Mouse (Mus musculus) spleen, embryonic (tissue): ENCODE results near the gene Fig4.

ENCODE experiments used
- CTCF ChIA-PET: fragments of 350-600 bp; sonication (Branson Sonifier 250); formaldehyde crosslinking; loops from one replicate; lab custom pipeline; 2022; lab: Charles Lee

The Fig4 gene

GRCm38 (mm10) chr10:41302689-41303431 lies at the start of gene Fig4:
Gene Fig4, minus strand, starts transcription at chr10:41303260.
- CTCF ChIA-PET: interaction anchor here (0.5 kb wide), 1 partner anchor 73 kb away, joined by 3 read pairs; no protein-coding TSS in a partner anchor

GRCm38 (mm10) chr10:41341346-41341745 lies 38.3 kb upstream of the Fig4 start:
- CTCF ChIA-PET: interaction anchor here (0.6 kb wide), 1 partner anchor 56 kb away, joined by 4 read pairs; no protein-coding TSS in a partner anchor

GRCm38 (mm10) chr10:41332533-41333043 lies 29.5 kb upstream of the Fig4 start:
- CTCF ChIA-PET: no interaction called here

- CTCF ChIA-PET: no interaction called here
Observed at GRCm38 (mm10) chr10:41315866-41316265, 12.8 kb upstream of the Fig4 start.

- CTCF ChIA-PET: interaction anchor here (0.5 kb wide), 1 partner anchor 1517 kb away, joined by 3 read pairs; no protein-coding TSS in a partner anchor
Observed at GRCm38 (mm10) chr10:41308205-41308604, 5.1 kb upstream of the Fig4 start.

GRCm38 (mm10) chr10:41304961-41305455 lies 1.9 kb upstream of the Fig4 start:
- CTCF ChIA-PET: interaction anchor here (0.7 kb wide), 1 partner anchor 169 kb away, joined by 7 read pairs; no protein-coding TSS in a partner anchor

- CTCF ChIA-PET: interaction anchor here (0.6 to 0.7 kb wide), 4 partner anchors 8 to 1046 kb away, joined by 3 to 10 read pairs (median 5); partner anchors contain the start of gene Gtf3c6
Observed at GRCm38 (mm10) chr10:41303639-41304444, 782 bp upstream of the Fig4 start, which contains the start of gene Ak9. Gene Ak9, plus strand, starts transcription at chr10:41303980.

GRCm38 (mm10) chr10:41300161-41300560 lies 2.9 kb downstream of the Fig4 start:
- CTCF ChIA-PET: no interaction called here

- CTCF ChIA-PET: interaction anchor here (0.7 kb wide), 1 partner anchor 9 kb away, joined by 10 read pairs; no protein-coding TSS in a partner anchor
Observed at GRCm38 (mm10) chr10:41295145-41295544, 7.9 kb downstream of the Fig4 start.

- CTCF ChIA-PET: no interaction called here
Observed at GRCm38 (mm10) chr10:41294734-41295133, 8.3 kb downstream of the Fig4 start.

GRCm38 (mm10) chr10:41293019-41293418 lies 10.0 kb downstream of the Fig4 start:
- CTCF ChIA-PET: no interaction called here

- CTCF ChIA-PET: no interaction called here
Observed at GRCm38 (mm10) chr10:41291021-41291420, 12.0 kb downstream of the Fig4 start.

- CTCF ChIA-PET: interaction anchor here (1.1 kb wide), 1 partner anchor 9 kb away, joined by 6 read pairs; no protein-coding TSS in a partner anchor
Observed at GRCm38 (mm10) chr10:41288771-41289415, 14.2 kb downstream of the Fig4 start.

- CTCF ChIA-PET: no interaction called here
Observed at GRCm38 (mm10) chr10:41288074-41288473, 15.0 kb downstream of the Fig4 start.

GRCm38 (mm10) chr10:41287618-41288017 lies 15.4 kb downstream of the Fig4 start:
- CTCF ChIA-PET: no interaction called here

GRCm38 (mm10) chr10:41282086-41282485 lies 21.0 kb downstream of the Fig4 start:
- CTCF ChIA-PET: no interaction called here

GRCm38 (mm10) chr10:41280796-41281195 lies 22.3 kb downstream of the Fig4 start:
- CTCF ChIA-PET: no interaction called here

GRCm38 (mm10) chr10:41280177-41280576 lies 22.9 kb downstream of the Fig4 start:
- CTCF ChIA-PET: interaction anchor here (0.9 kb wide), 1 partner anchor 9 kb away, joined by 6 read pairs; no protein-coding TSS in a partner anchor

GRCm38 (mm10) chr10:41278808-41279207 lies 24.3 kb downstream of the Fig4 start:
- CTCF ChIA-PET: no interaction called here

GRCm38 (mm10) chr10:41274871-41275270 lies 28.2 kb downstream of the Fig4 start:
- CTCF ChIA-PET: no interaction called here

GRCm38 (mm10) chr10:41271860-41272259 lies 31.2 kb downstream of the Fig4 start:
- CTCF ChIA-PET: no interaction called here
